Mouse (Mus musculus) lung, postnatal 0 days (tissue): ENCODE measurements around the gene Dvl1.

Experiments used
- CTCF ChIP-seq: IDR thresholded peaks from 2 replicates; pipeline ENCODE4 v1.5.1; 2016; ENCODE audit warnings: antibody characterized with exemption, mild to moderate bottlenecking
- EP300 ChIP-seq: IDR thresholded peaks from 2 replicates; pipeline ENCODE4 v1.6.1; 2016; ENCODE audit warnings: antibody characterized with exemption, mild to moderate bottlenecking, control low read depth

GRCm38 (mm10) chr4:155892438-155893211, 45.4 kb downstream of the Dvl1 start:
- TF ChIP-seq CTCF (no peak), EP300 (no peak)
